Mouse (Mus musculus) mature B cell (primary cell): ENCODE data around the gene Gm7903.
"Not testable (repeated sequence)": the region's sequence is repeated elsewhere in the genome, so short reads cannot be mapped to it uniquely, and the experiment has no call there.

Source experiments
- in situ Hi-C: fragments of 300-500 bp; cut with MboI; formaldehyde crosslinking; loops from 2 replicates; pipeline ENCODE4 v1.14.3; 2019

Gene Gm7903

DNA sequence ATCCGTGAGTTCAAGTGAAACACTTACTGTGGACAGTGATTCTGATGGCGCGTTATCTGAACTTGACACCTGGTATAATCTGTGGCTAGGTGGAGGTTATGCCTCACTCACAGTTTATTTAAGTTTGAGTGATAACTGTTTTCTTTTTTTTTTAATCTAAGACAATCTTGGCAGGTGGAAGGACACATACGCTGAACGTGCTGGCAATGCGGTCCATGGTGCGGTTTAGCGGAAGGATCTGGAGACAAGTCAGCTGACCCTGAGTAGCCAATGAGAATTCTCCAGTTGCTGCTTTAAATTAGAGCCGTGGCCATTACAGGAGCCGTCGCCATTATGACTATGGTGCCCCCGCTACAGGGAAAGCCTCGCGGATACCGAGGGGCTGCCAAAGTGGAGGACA, at the start of gene Gm7903:
Gene Gm7903 (plus strand): TSS at position 301 of the 400 bp plus-strand sequence.
- in situ Hi-C loops = not testable (repeated sequence)

DNA sequence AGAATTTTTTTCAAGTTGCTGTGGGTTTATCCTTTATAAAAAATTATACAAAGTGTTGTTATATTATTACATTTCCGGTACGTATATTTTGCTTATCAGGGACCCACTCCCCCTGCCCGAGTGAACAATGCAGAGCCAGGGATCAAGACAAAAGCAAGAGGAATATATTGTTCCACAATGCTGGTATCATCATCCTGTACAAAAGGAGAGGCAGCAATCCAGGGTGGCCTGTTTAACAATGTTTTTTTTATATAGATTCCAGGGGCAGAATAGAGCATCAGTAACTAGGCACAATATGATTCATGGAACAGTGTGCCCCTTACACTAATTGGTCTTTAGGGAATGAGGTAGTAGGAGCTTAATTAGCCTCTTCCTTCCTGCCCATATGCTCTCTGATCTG, 30.1 kb upstream of the Gm7903 start:
- in situ Hi-C loops = not testable (repeated sequence)

DNA sequence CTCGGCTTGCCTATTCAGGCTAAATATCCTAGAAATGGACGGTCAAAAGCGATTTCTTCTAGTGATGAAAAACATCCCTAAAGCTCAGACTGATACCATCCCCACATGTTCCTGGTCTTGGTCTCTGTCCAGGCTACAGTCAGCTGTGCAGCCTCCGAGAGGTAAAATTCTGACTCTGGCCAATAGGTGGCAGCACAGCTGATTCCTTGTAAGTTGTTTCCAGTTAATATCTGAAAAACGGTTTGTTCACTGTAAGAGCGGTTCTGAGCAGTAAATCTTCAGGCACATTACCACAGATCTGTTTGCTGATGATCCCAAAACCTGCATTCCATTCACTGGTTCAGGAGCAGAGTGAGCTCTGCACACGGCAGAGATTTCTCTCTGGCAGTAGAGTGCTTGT, 12.4 kb upstream of the Gm7903 start:
- in situ Hi-C loops = not testable (repeated sequence)

DNA sequence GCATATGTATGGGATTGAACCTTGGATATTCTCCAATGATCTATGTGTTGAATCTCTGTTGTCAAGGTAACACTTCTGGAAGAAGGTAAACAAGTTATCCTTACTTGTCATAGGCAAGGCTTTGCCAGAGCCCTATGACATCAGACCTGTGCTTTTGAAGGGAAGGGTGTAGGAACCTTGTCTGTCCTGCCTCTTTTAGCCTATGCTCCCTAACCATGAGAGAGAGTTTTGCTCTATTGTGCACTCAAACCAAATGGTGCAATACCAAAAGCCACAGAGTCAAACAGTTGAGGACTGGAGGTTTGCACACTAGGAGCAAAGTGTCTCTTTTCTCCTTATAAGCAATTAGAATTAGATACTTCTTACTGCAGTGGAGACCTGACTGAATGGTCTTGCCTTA, 11.8 kb upstream of the Gm7903 start:
- in situ Hi-C loops = not testable (repeated sequence)

DNA sequence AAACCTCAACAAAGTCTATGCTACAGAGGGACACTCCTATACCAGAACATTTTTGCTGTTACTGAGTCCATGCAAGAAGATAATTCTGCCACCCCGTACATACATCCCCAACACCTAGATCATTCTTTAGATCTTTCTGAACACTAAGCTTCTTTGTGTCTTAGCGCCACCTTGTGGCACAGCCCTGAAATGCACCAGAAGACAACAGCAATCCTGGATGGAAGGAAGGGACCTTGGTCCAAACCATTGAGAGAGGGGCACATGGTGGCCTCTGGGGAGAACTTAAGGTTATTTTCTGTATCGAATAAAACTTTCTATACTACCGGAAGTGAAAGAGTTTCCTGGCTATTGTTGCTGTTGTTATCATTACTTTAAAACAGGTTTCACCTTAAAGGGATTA, 11.2 kb upstream of the Gm7903 start:
- in situ Hi-C loops = not testable (repeated sequence)

DNA sequence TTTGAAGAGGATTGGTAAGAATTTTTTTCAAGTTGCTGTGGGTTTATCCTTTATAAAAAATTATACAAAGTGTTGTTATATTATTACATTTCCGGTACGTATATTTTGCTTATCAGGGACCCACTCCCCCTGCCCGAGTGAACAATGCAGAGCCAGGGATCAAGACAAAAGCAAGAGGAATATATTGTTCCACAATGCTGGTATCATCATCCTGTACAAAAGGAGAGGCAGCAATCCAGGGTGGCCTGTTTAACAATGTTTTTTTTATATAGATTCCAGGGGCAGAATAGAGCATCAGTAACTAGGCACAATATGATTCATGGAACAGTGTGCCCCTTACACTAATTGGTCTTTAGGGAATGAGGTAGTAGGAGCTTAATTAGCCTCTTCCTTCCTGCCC, 30.5 kb downstream of the Gm7903 start:
- in situ Hi-C loops = not testable (repeated sequence)

DNA sequence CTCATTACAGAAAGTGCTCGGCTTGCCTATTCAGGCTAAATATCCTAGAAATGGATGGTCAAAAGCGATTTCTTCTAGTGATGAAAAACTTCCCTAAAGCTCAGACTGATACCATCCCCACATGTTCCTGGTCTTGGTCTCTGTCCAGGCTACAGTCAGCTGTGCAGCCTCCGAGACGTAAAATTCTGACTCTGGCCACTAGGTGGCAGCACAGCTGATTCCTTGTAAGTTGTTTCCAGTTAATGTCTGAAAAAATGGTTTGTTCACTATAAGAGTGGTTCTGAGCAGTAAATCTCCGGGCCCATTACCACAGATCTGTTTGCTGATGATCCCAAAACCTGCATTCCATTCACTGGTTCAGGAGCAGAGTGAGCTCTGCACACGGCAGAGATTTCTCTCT, 48.3 kb downstream of the Gm7903 start:
- in situ Hi-C loops = not testable (repeated sequence)

DNA sequence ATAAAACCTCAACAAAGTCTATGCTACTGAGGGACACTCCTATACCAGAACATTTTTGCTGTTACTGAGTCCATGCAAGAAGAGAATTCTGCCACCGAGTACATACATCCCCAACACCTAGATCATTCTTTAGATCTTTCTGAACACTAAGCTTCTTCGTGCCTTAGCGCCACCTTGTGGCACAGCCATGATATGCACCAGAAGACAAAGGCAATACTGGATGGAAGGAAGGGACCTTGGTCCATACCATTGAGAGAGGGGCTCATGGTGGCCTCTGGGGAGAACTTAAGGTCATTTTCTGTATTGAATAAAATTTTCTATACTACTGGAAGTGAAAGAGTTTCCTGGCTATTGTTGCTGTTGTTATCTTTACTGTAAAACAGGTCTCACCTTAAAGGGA, 49.5 kb downstream of the Gm7903 start:
- in situ Hi-C loops = not testable (repeated sequence)
